Mouse (Mus musculus) midbrain, postnatal 0 days (tissue): Measurements from ENCODE around the gene Arfgap3. TPM values are rescaled to one million over a fixed set of nuclear protein-coding genes. Genes with fewer than 3 reads are reported as not detected.

Experiments
- ATAC-seq: fragments of 200-750 bp; cut with Nextera tagmentation; 2 replicates; pipeline ENCODE4 v1.8.0; 2017; ENCODE audit warnings: moderate number of reproducible peaks, mild to moderate bottlenecking, moderate TSS enrichment, moderate library complexity; ENCODE audit not compliant: low FRiP score
- DNase-seq: peaks from one replicate; pipeline ENCODE4 v3.0.0-alpha.2; 2015; ENCODE audit warnings: low spot score
- H3K27ac ChIP-seq: fragments of 300-500 bp; sonication (generic); 2 replicates; pipeline ENCODE4 v1.5.1; 2014; ENCODE audit warnings: low read depth, mild to moderate bottlenecking, low read length, mixed read lengths
- H3K27me3 ChIP-seq: fragments of 300-500 bp; sonication (generic); 2 replicates; pipeline ENCODE4 v1.6.1; 2014; ENCODE audit warnings: low read length, control low read depth, mixed read lengths; ENCODE audit not compliant: insufficient read depth
- H3K36me3 ChIP-seq: fragments of 300-500 bp; sonication (generic); 2 replicates; pipeline ENCODE4 v1.6.1; 2014; ENCODE audit warnings: low read length, control low read depth, mixed read lengths; ENCODE audit not compliant: insufficient read depth
- H3K4me1 ChIP-seq: fragments of 300-500 bp; sonication (generic); 2 replicates; pipeline ENCODE4 v1.6.1; 2014; ENCODE audit warnings: mild to moderate bottlenecking, control low read depth, antibody characterized with exemption, low read length, mixed read lengths; ENCODE audit not compliant: insufficient read depth
- H3K4me2 ChIP-seq: fragments of 300-500 bp; sonication (generic); 2 replicates; pipeline ENCODE4 v1.6.1; 2014; ENCODE audit warnings: low read depth, mild to moderate bottlenecking, low read length, mixed read lengths; ENCODE audit not compliant: poor library complexity, severe bottlenecking
- H3K4me3 ChIP-seq: fragments of 300-500 bp; sonication (generic); 2 replicates; pipeline ENCODE4 v1.5.1; 2014; ENCODE audit warnings: low read depth, mild to moderate bottlenecking, low read length, moderate library complexity
- H3K9ac ChIP-seq: fragments of 300-500 bp; sonication (generic); replicated peaks from 2 replicates; pipeline ENCODE4 v1.6.1; 2014; ENCODE audit warnings: mild to moderate bottlenecking, low read length, moderate library complexity, mixed read lengths; ENCODE audit not compliant: poor library complexity, severe bottlenecking
- H3K9me3 ChIP-seq: fragments of 300-500 bp; sonication (generic); 2 replicates; pipeline ENCODE4 v1.6.1; 2016; ENCODE audit warnings: low read length, control low read depth
- CTCF ChIP-seq: IDR thresholded peaks from 2 replicates; pipeline ENCODE4 v1.5.1; 2016; ENCODE audit warnings: antibody characterized with exemption, mild to moderate bottlenecking
- WGBS: fragments of 180-500 bp; shearing (Covaris S2); extraction: QIAGEN DNeasy Blood & Tissue Kit; methylation state at CpG from one replicate; pipeline ENCODE4 v1.1.7; 2014; 5-methylcytosine and 5-hydroxymethylcytosine counted together
- polyA plus RNA-seq: library from polyadenylated mRNA; unstranded; fragments of >200 nt; fragmentation: Nextera tagmentation; extraction: Ambion mirVana; gene quantifications from 2 replicates; pipeline ENCODE4 v1.2.1, GENCODE M21; 2015
- total RNA-seq: library from RNA; depleted of rRNA; stranded (reverse); fragments of >200 nt; gene quantifications from 2 replicates; pipeline ENCODE4 v1.2.3, GENCODE M21; 2014

Gene Arfgap3
- total and polyA plus RNA-seq, 2 experiments from 2014 or later: 36.8 to 44.0 TPM

DNA sequence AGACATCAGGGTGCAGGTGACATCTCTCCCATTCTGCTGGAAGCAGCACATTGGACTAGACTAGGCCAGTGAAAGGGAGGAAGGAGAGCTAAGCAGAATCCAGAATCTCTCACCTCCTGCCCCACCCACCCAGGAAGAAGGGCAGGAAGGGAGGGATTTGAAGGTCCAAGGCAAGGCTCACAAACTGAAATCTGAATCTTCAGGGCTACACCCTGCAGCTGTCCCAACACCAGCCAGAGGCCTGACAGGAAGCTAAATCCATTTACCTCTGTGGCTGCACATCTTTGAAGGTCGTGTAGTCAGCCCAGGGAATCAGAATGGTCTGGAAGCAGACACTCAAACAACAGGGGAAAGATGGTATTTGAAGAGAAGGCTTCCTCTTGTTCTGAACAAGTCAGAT, 84.8 kb downstream of the Arfgap3 start:
- no peak for DNase-seq
- 24% methylated on average over 1 of the region's 1 CpGs for WGBS
- Histone ChIP-seq H3K4me1 (no peaks in the 10 kb centered on the region), H3K9ac (no peak overlapping the region), H3K27ac (no peak overlapping the region), H3K4me2 (no peak overlapping the region), H3K36me3 (no peaks in the 10 kb centered on the region), H3K27me3 (no peaks in the 10 kb centered on the region), H3K9me3 (no peaks in the 10 kb centered on the region), H3K4me3 (no peak overlapping the region)
- TF ChIP-seq CTCF: no peak
- no peak for ATAC-seq

DNA sequence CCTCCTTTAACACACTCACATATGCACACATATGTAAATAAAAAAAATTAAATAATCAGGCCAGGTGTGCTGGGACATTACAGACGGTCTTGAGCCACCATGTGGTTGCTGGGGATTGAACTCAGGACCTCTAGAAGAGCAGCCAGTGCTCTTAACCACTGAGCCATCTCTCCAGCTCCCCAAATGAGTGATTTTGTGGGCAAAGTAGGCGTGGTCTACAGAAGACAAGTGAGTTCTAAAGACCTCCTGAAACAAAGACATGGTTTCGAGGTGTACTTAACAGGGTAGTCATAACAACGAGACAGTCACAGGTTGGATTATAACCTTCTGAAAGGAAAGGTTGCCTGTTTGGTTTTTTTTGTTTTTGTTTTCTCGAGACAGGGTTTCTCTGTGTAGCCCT, 86.6 kb downstream of the Arfgap3 start:
- Histone ChIP-seq H3K4me1 (no peaks in the 10 kb centered on the region), H3K27me3 (no peaks in the 10 kb centered on the region), H3K4me3 (no peak overlapping the region), H3K9ac (no peak overlapping the region), H3K4me2 (no peak overlapping the region), H3K36me3 (no peaks in the 10 kb centered on the region), H3K9me3 (no peaks in the 10 kb centered on the region), H3K27ac (no peak overlapping the region)
- DNase-seq (no peak), ATAC-seq (no peak)
- no peak for TF ChIP-seq CTCF
- WGBS: 85% methylated on average over 5 of the region's 5 CpGs

GRCm38 (mm10) chr15:83257906-83258305, 92.1 kb downstream of the Arfgap3 start:
- WGBS: 57% methylated on average over 13 of the region's 13 CpGs
- Histone ChIP-seq H3K4me3 (no peak overlapping the region), H3K27ac (no peak overlapping the region), H3K27me3 (no peaks in the 10 kb centered on the region), H3K36me3 (no peaks in the 10 kb centered on the region), H3K9me3 (no peaks in the 10 kb centered on the region), H3K4me1 (no peaks in the 10 kb centered on the region), H3K4me2 (no peak overlapping the region), H3K9ac (no peak overlapping the region)
- TF ChIP-seq CTCF: no peak
- ATAC-seq (no peak), DNase-seq (peak; percentile 45)

DNA sequence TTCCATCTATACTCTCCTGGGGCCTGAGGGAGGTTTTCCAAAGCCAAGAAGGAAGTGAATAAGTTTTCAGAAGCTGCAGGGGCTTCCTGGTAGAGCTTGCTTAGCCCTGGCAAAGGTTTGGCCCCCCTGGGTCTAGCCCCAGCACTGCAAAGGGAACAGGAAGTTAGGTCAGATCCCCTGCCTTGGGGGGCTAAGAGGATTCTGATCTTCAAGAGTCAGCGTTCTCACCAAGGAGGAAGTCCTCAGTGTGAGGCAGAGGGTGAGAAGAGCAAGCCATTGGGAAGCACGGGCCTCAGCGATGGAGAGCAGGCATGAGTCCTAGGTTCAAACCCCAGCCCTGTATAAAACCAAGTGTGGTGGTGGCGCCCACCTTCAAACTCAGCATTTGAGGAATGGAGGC, 93.6 kb downstream of the Arfgap3 start:
- TF ChIP-seq CTCF: no peak
- Histone ChIP-seq H3K9me3 (no peaks in the 10 kb centered on the region), H3K4me3 (no peak overlapping the region), H3K4me2 (no peak overlapping the region), H3K27ac (no peak overlapping the region), H3K4me1 (no peaks in the 10 kb centered on the region), H3K9ac (no peak overlapping the region), H3K27me3 (peaks cover 10% of the 10 kb centered on the region), H3K36me3 (no peaks in the 10 kb centered on the region)
- ATAC-seq (no peak), DNase-seq (no peak)
- whole genome bisulfite sequencing: 81% methylated on average over 4 of the region's 4 CpGs

GRCm38 (mm10) chr15:83255944-83256343, 94.1 kb downstream of the Arfgap3 start:
- 88% methylated on average over 7 of the region's 7 CpGs for WGBS
- Histone ChIP-seq H3K4me3 (no peak overlapping the region), H3K9ac (no peak overlapping the region), H3K9me3 (no peaks in the 10 kb centered on the region), H3K4me2 (no peak overlapping the region), H3K4me1 (no peaks in the 10 kb centered on the region), H3K27me3 (peaks cover 13% of the 10 kb centered on the region), H3K36me3 (no peaks in the 10 kb centered on the region), H3K27ac (no peak overlapping the region)
- DNase-seq (no peak), ATAC-seq (no peak)
- no peak for TF ChIP-seq CTCF

- Histone ChIP-seq H3K36me3 (no peaks in the 10 kb centered on the region), H3K9me3 (no peaks in the 10 kb centered on the region), H3K9ac (no peak overlapping the region), H3K27ac (no peak overlapping the region), H3K4me2 (no peak overlapping the region), H3K27me3 (peaks cover 20% of the 10 kb centered on the region), H3K4me3 (no peak overlapping the region), H3K4me1 (no peaks in the 10 kb centered on the region)
- ATAC-seq (no peak), DNase-seq (no peak)
- TF ChIP-seq CTCF: peak; percentile 33; the same call in 1 of the 2 replicates
- WGBS: 90% methylated on average over 3 of the region's 4 CpGs
Measured at GRCm38 (mm10) chr15:83255191-83255782, 94.8 kb downstream of the Arfgap3 start.
